Mouse (Mus musculus) kidney, postnatal 10 days (tissue): Measurements from ENCODE around the gene Prap1.
A peak's percentile ranks its signal among the peaks of the same experiment; 100 is the strongest.

Experiments
- DNase-seq: peaks from one replicate; pipeline ENCODE4 v3.0.0; 2021; ENCODE audit warnings: mixed read lengths

The Prap1 gene

GRCm38 (mm10) chr7:140135106-140135770 lies 42.0 kb downstream of the Prap1 start:
- DNase-seq, result no peak

GRCm38 (mm10) chr7:140137135-140138020 lies 44.2 kb downstream of the Prap1 start, which contains the start of gene Mtg1:
Gene Mtg1, plus strand, starts transcription at chr7:140137564.
- DNase-seq, result peak; percentile 97

- DNase-seq, result no peak
Measured at GRCm38 (mm10) chr7:140138021-140138310, 44.8 kb downstream of the Prap1 start.

GRCm38 (mm10) chr7:140141350-140141749 lies 48.2 kb downstream of the Prap1 start:
- DNase-seq, result peak; percentile 81

GRCm38 (mm10) chr7:140144550-140144949 lies 51.4 kb downstream of the Prap1 start:
- DNase-seq, result no peak
